Mouse (Mus musculus) megakaryocyte, embryonic 14.5 days (primary cell): ENCODE results near the gene Trmt61a. TPM values are rescaled to one million over a fixed set of nuclear protein-coding genes. Genes with fewer than 3 reads are reported as not detected.
A peak's percentile ranks its signal among the peaks of the same experiment; 100 is the strongest.

Source experiments
- H3K27me3 ChIP-seq: replicated peaks from 2 replicates; pipeline ENCODE3; 2012; ENCODE audit warnings: inconsistent platforms
- H3K36me3 ChIP-seq: replicated peaks from 2 replicates; pipeline ENCODE3; 2012; ENCODE audit warnings: low read length, inconsistent platforms, mixed read lengths
- H3K4me1 ChIP-seq: 2 replicates; pipeline ENCODE4 v1.6.1; 2012; ENCODE audit warnings: inconsistent platforms
- H3K4me3 ChIP-seq: replicated peaks from 2 replicates; pipeline ENCODE3; 2012; ENCODE audit warnings: moderate library complexity, mild to moderate bottlenecking, inconsistent platforms
- H3K9me3 ChIP-seq: 2 replicates; pipeline ENCODE4 v1.6.1; 2012; ENCODE audit warnings: inconsistent platforms
- FLI1 ChIP-seq: IDR thresholded peaks from 2 replicates; pipeline ENCODE4 v1.6.1; 2012; ENCODE audit warnings: low read length, inconsistent platforms, mixed read lengths
- GATA1 ChIP-seq: IDR thresholded peaks from 3 replicates; pipeline ENCODE4 v1.6.1; 2012; ENCODE audit warnings: mixed read lengths, low read length, inconsistent platforms, borderline replicate concordance
- polyA plus RNA-seq: library from polyadenylated mRNA; stranded (reverse); fragments of >175 nt; gene quantifications from 2 replicates; pipeline ENCODE4 v1.2.3, GENCODE M21; 2012; ENCODE audit warnings: low replicate concordance; ENCODE audit not compliant: insufficient read depth

Gene Trmt61a
- polyA plus RNA-seq, 1 experiment = 10.0 TPM

- Histone ChIP-seq H3K4me3 (no peak overlapping the region), H3K4me1 (peaks cover 49% of the 10 kb centered on the region), H3K27me3 (peaks cover 21% of the 10 kb centered on the region), H3K9me3 (no peaks in the 10 kb centered on the region), H3K36me3 (peaks cover 47% of the 10 kb centered on the region)
- TF ChIP-seq FLI1 (no peak), GATA1 (no peak)
Observed at GRCm38 (mm10) chr12:111682806-111683205, 4.9 kb downstream of the Trmt61a start.

GRCm38 (mm10) chr12:111686390-111686789 is 8.5 kb downstream of the Trmt61a start:
- H3K4me3 ChIP-seq = peak overlapping the region; percentile 25
- TF ChIP-seq FLI1 (no peak), GATA1 (no peak)

GRCm38 (mm10) chr12:111687350-111688068 is 9.6 kb downstream of the Trmt61a start:
- H3K4me3 ChIP-seq = no peak overlapping the region

More at GRCm38 (mm10) chr12:111686390-111686789, 8.5 kb downstream of the Trmt61a start:
- Histone ChIP-seq H3K4me1 (peaks cover 43% of the 10 kb centered on the region), H3K36me3 (peaks cover 30% of the 10 kb centered on the region), H3K27me3 (peaks cover 47% of the 10 kb centered on the region), H3K9me3 (no peaks in the 10 kb centered on the region)

GRCm38 (mm10) chr12:111688069-111688428 is 10.1 kb downstream of the Trmt61a start:
- peaks cover 49% of the 10 kb centered on the region for H3K27me3 ChIP-seq
- no peak for TF ChIP-seq FLI1
- TF ChIP-seq GATA1 = no peak
- H3K4me3 ChIP-seq = no peak overlapping the region
- H3K36me3 ChIP-seq = peaks cover 14% of the 10 kb centered on the region
- peaks cover 49% of the 10 kb centered on the region for H3K4me1 ChIP-seq
- no peaks in the 10 kb centered on the region for H3K9me3 ChIP-seq

More at GRCm38 (mm10) chr12:111687350-111688068, 9.6 kb downstream of the Trmt61a start:
- peaks cover 49% of the 10 kb centered on the region for H3K27me3 ChIP-seq
- peaks cover 49% of the 10 kb centered on the region for H3K4me1 ChIP-seq
- no peaks in the 10 kb centered on the region for H3K9me3 ChIP-seq
- TF ChIP-seq FLI1 (no peak), GATA1 (no peak)
- peaks cover 19% of the 10 kb centered on the region for H3K36me3 ChIP-seq

GRCm38 (mm10) chr12:111689426-111689825 is 11.5 kb downstream of the Trmt61a start:
- peaks cover 61% of the 10 kb centered on the region for H3K4me1 ChIP-seq

GRCm38 (mm10) chr12:111691346-111691872 is 13.5 kb downstream of the Trmt61a start:
- TF ChIP-seq FLI1 = no peak
- TF ChIP-seq GATA1 = no peak
- H3K9me3 ChIP-seq = no peaks in the 10 kb centered on the region
- H3K27me3 ChIP-seq = peaks cover 42% of the 10 kb centered on the region
- peak overlapping the region; percentile 56 for H3K4me3 ChIP-seq
- H3K4me1 ChIP-seq = peaks cover 74% of the 10 kb centered on the region
- H3K36me3 ChIP-seq = no peaks in the 10 kb centered on the region

More at GRCm38 (mm10) chr12:111689426-111689825, 11.5 kb downstream of the Trmt61a start:
- peaks cover 49% of the 10 kb centered on the region for H3K27me3 ChIP-seq
- H3K4me3 ChIP-seq = no peak overlapping the region
- TF ChIP-seq FLI1 = no peak
- TF ChIP-seq GATA1 = no peak
- no peaks in the 10 kb centered on the region for H3K9me3 ChIP-seq
- peaks cover under 1% of the 10 kb centered on the region for H3K36me3 ChIP-seq

GRCm38 (mm10) chr12:111692899-111693298 is 15.0 kb downstream of the Trmt61a start:
- H3K9me3 ChIP-seq = no peaks in the 10 kb centered on the region
- TF ChIP-seq FLI1 (no peak), GATA1 (no peak)
- peaks cover 72% of the 10 kb centered on the region for H3K4me1 ChIP-seq
- H3K4me3 ChIP-seq = no peak overlapping the region
- peaks cover 31% of the 10 kb centered on the region for H3K27me3 ChIP-seq
- no peaks in the 10 kb centered on the region for H3K36me3 ChIP-seq

- Histone ChIP-seq H3K4me3 (no peak overlapping the region), H3K4me1 (peaks cover 71% of the 10 kb centered on the region), H3K27me3 (peaks cover 32% of the 10 kb centered on the region), H3K9me3 (no peaks in the 10 kb centered on the region), H3K36me3 (no peaks in the 10 kb centered on the region)
- TF ChIP-seq GATA1 = no peak
- TF ChIP-seq FLI1 = no peak
Observed at GRCm38 (mm10) chr12:111693341-111694270, 15.7 kb downstream of the Trmt61a start.

GRCm38 (mm10) chr12:111694271-111694781 is 16.4 kb downstream of the Trmt61a start:
- peaks cover 71% of the 10 kb centered on the region for H3K4me1 ChIP-seq
- TF ChIP-seq GATA1 (no peak), FLI1 (no peak)
- H3K4me3 ChIP-seq = no peak overlapping the region
- H3K36me3 ChIP-seq = no peaks in the 10 kb centered on the region
- H3K27me3 ChIP-seq = peaks cover 26% of the 10 kb centered on the region
- H3K9me3 ChIP-seq = no peaks in the 10 kb centered on the region
